Mouse (Mus musculus): ENCODE results near the gene Prpf8. TPM values are rescaled to one million over a fixed set of nuclear protein-coding genes. Genes with fewer than 3 reads are reported as not detected.

Gene Prpf8
- total RNA-seq, 1 experiment, result 256 TPM

DNA sequence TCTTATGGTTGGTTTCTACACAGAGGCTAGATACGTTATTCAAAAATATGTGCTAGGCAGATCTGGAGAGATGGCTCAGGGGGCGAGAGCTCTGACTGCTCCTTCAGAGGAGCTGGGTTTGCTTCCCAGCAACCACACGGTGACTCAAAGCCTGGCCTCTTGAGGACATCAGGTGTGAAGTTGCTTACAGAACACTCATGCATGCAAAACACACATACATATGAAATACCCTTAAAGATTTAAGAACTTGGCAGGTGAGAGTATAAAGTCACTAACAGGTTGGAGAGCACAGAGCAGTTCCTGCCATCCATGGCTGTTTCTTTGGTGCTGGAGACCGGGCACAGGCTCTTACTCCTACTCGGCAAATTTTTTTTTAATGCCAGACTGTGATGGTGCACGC lies 40.3 kb downstream of the Prpf8 start:
- TF ChIP-seq MAFK (IDR thresholded peaks at IDR 0.05; ENCODE audit: insufficient read depth, low read depth, low read length) (no peak), ZNF384 (IDR thresholded peaks at IDR 0.05; ENCODE audit: low read depth, low read length) (no peak), HCFC1 (IDR thresholded peaks at IDR 0.05; ENCODE audit: borderline replicate concordance, insufficient read depth, low read length) (no peak), ZC3H11A (IDR thresholded peaks at IDR 0.05; ENCODE audit: borderline replicate concordance, low read depth, low read length) (no peak), CHD2 (IDR thresholded peaks at IDR 0.05; ENCODE audit: low read depth, low read length) (no peak)
- H3K4me1 ChIP-seq (ENCODE audit: control insufficient read depth in 2 of 2, insufficient read depth in 2 of 2, low read length in 2 of 2, poor library complexity in 1 of 2), result no peaks in the 10 kb centered on the region; a peak in 1 of 4 replicates
- no peaks in the 10 kb centered on the region for H3K36me3 ChIP-seq (ENCODE audit: control insufficient read depth, insufficient read depth, low read length, poor library complexity, severe bottlenecking)
- H3K4me3 ChIP-seq (ENCODE audit: insufficient read depth in 1 of 2, low read depth in 1 of 2, low read length in 2 of 2, poor library complexity in 1 of 2, severe bottlenecking in 1 of 2), result no peak overlapping the region
- DNase-seq (ENCODE audit: low read depth, low spot score), result no peak
- no peak overlapping the region for H3K27ac ChIP-seq (ENCODE audit: insufficient read depth, low read depth, low read length, poor library complexity, severe bottlenecking)
- H3K9ac ChIP-seq (ENCODE audit: insufficient read depth, low read depth, low read length, poor library complexity, severe bottlenecking), result no peak overlapping the region
- in situ Hi-C loops (cut with MboI; ENCODE audit: low sequenced_read_pairs in 2 of 2, unreplicated experiment in 2 of 2), result no loop called here
- no peaks in the 10 kb centered on the region for H3K9me3 ChIP-seq (ENCODE audit: control insufficient read depth, insufficient read depth, low read depth, low read length)

DNA sequence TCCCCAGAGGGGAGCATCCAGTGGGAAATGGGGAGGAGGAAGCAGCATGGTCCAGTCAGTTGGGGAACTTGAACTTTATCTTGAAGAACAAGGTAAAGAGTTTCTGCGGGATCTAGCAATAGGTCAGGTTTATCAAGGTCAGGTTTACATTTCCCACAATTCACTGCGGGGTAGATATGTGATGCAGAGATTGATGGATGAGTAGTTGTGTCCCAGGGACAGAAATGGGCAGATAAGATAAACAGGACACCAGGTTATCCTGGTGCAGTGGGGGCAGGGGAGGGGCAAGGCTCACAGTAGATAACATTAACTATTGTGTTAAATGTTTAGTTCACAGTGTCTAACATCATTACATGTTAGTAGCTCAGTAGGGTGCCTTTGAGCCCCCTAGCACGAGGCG lies 43.2 kb downstream of the Prpf8 start:
- Histone ChIP-seq H3K9me3 (ENCODE audit: control insufficient read depth, insufficient read depth, low read depth, low read length) (no peaks in the 10 kb centered on the region), H3K4me3 (ENCODE audit: insufficient read depth in 1 of 2, low read depth in 1 of 2, low read length in 2 of 2, poor library complexity in 1 of 2, severe bottlenecking in 1 of 2) (no peak overlapping the region), H3K4me1 (ENCODE audit: control insufficient read depth in 2 of 2, insufficient read depth in 2 of 2, low read length in 2 of 2, poor library complexity in 1 of 2) (peaks cover 0 to 2% of the 10 kb centered on the region in 2 experiments; a peak in 1 of 4 replicates), H3K9ac (ENCODE audit: insufficient read depth, low read depth, low read length, poor library complexity, severe bottlenecking) (no peak overlapping the region), H3K27ac (ENCODE audit: insufficient read depth, low read depth, low read length, poor library complexity, severe bottlenecking) (no peak overlapping the region), H3K36me3 (ENCODE audit: control insufficient read depth, insufficient read depth, low read length, poor library complexity, severe bottlenecking) (no peaks in the 10 kb centered on the region; the same call in 1 of the 2 replicates)
- DNase-seq (ENCODE audit: low read depth, low spot score), result no peak
- no peak for TF ChIP-seq HCFC1 (IDR thresholded peaks at IDR 0.05; ENCODE audit: borderline replicate concordance, insufficient read depth, low read length)
- no peak for TF ChIP-seq CHD2 (IDR thresholded peaks at IDR 0.05; ENCODE audit: low read depth, low read length)
- TF ChIP-seq ZC3H11A (IDR thresholded peaks at IDR 0.05; ENCODE audit: borderline replicate concordance, low read depth, low read length), result no peak
- TF ChIP-seq ZNF384 (IDR thresholded peaks at IDR 0.05; ENCODE audit: low read depth, low read length), result no peak
- in situ Hi-C loops (cut with MboI; ENCODE audit: low sequenced_read_pairs in 2 of 2, unreplicated experiment in 2 of 2), result no loop called here

DNA sequence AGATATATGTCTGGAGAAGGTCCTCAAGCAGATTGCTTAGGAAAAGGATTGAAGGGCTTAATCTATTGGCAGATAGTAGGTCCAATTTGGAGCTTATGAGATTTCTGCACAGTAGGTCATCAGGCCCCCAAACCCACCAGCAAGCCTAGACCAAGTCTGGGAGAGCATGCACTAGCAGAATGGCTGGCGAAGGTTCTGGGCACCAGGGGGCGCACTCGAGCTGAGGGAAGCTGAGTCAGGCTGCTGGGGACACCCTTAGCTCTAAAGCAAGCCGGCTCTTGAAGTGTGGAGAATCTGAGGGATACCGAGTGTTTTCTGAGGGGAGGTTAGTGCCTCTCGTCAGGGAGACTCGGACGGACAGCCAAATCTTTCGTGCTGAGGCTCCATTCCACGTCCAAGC lies 43.7 kb downstream of the Prpf8 start:
- Histone ChIP-seq H3K9me3 (ENCODE audit: control insufficient read depth, insufficient read depth, low read depth, low read length) (no peaks in the 10 kb centered on the region), H3K4me3 (ENCODE audit: insufficient read depth in 1 of 2, low read depth in 1 of 2, low read length in 2 of 2, poor library complexity in 1 of 2, severe bottlenecking in 1 of 2) (peak overlapping the region; percentile 91 to 93), H3K9ac (ENCODE audit: insufficient read depth, low read depth, low read length, poor library complexity, severe bottlenecking) (peak overlapping the region; percentile 85), H3K4me1 (ENCODE audit: control insufficient read depth in 2 of 2, insufficient read depth in 2 of 2, low read length in 2 of 2, poor library complexity in 1 of 2) (peaks cover 4 to 5% of the 10 kb centered on the region in 2 experiments; a peak in 2 of 4 replicates), H3K36me3 (ENCODE audit: control insufficient read depth, insufficient read depth, low read length, poor library complexity, severe bottlenecking) (no peaks in the 10 kb centered on the region; the same call in 1 of the 2 replicates), H3K27ac (ENCODE audit: insufficient read depth, low read depth, low read length, poor library complexity, severe bottlenecking) (no peak overlapping the region)
- in situ Hi-C loops (cut with MboI; ENCODE audit: low sequenced_read_pairs in 2 of 2, unreplicated experiment in 2 of 2), result no loop called here
- TF ChIP-seq CHD2 (IDR thresholded peaks at IDR 0.05; ENCODE audit: low read depth, low read length) (no peak), MAFK (IDR thresholded peaks at IDR 0.05; ENCODE audit: insufficient read depth, low read depth, low read length) (peak; percentile 71), ZNF384 (IDR thresholded peaks at IDR 0.05; ENCODE audit: low read depth, low read length) (no peak), ZC3H11A (IDR thresholded peaks at IDR 0.05; ENCODE audit: borderline replicate concordance, low read depth, low read length) (peak; percentile 58; the same call in 1 of the 2 replicates)
- peak; percentile 90 for DNase-seq (ENCODE audit: low read depth, low spot score)

DNA sequence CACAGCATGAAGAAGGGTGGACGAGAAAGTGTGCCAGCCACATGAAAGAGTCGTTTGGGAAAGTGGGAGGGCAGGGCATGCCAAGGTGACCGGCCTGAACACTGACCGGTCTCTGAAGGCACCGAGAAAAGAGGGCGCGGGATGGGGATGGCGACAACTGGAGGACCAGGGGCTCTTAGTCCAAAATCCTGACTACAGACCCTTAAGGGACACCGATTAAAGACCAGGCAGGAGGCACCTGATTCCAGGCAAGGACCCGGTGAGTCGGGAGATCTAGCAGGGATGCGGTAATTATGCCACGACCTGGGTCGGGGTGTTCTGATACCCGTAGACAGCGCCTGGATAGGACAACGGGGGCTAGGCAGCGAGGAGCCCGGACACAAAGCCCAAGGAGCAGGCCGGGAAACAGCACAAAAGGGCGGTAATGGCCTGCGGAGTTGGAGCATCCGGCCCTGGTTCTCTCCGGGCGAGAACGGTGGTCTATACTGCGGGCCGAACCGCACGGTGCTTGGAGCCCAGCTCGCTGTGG lies 44.3 kb downstream of the Prpf8 start:
- Histone ChIP-seq H3K9me3 (ENCODE audit: control insufficient read depth, insufficient read depth, low read depth, low read length) (no peaks in the 10 kb centered on the region), H3K4me3 (ENCODE audit: insufficient read depth in 1 of 2, low read depth in 1 of 2, low read length in 2 of 2, poor library complexity in 1 of 2, severe bottlenecking in 1 of 2) (peak overlapping the region; percentile 91 to 93), H3K4me1 (ENCODE audit: control insufficient read depth in 2 of 2, insufficient read depth in 2 of 2, low read length in 2 of 2, poor library complexity in 1 of 2) (peaks cover 4 to 5% of the 10 kb centered on the region in 2 experiments; a peak in 2 of 4 replicates), H3K27ac (ENCODE audit: insufficient read depth, low read depth, low read length, poor library complexity, severe bottlenecking) (peak overlapping the region; percentile 55), H3K36me3 (ENCODE audit: control insufficient read depth, insufficient read depth, low read length, poor library complexity, severe bottlenecking) (no peaks in the 10 kb centered on the region; the same call in 1 of the 2 replicates), H3K9ac (ENCODE audit: insufficient read depth, low read depth, low read length, poor library complexity, severe bottlenecking) (peak overlapping the region; percentile 85)
- DNase-seq (ENCODE audit: low read depth, low spot score), result no peak
- in situ Hi-C loops (cut with MboI; ENCODE audit: low sequenced_read_pairs in 2 of 2, unreplicated experiment in 2 of 2), result no loop called here
- TF ChIP-seq ZC3H11A (IDR thresholded peaks at IDR 0.05; ENCODE audit: borderline replicate concordance, low read depth, low read length) (no peak), HCFC1 (IDR thresholded peaks at IDR 0.05; ENCODE audit: borderline replicate concordance, insufficient read depth, low read length) (no peak), CHD2 (IDR thresholded peaks at IDR 0.05; ENCODE audit: low read depth, low read length) (no peak), MAFK (IDR thresholded peaks at IDR 0.05; ENCODE audit: insufficient read depth, low read depth, low read length) (no peak), ZNF384 (IDR thresholded peaks at IDR 0.05; ENCODE audit: low read depth, low read length) (no peak)
